In genomic region chr4:88309676-88310075, GRCm38 (mm10) we compare ENCODE assay signal across 8 mouse cellular contexts.
A peak's percentile ranks its signal among the peaks of the same experiment; 100 is the strongest.
DNase-seq lines count a peak whose midpoint lies in the region; ATAC-seq and TF ChIP-seq lines count a peak whose summit lies in the region.

No protein-coding gene starts in this region.

- no peak for TF ChIP-seq POLR2A in bone marrow, adult 2 months (IDR thresholded peaks at IDR 0.05; ENCODE audit: borderline replicate concordance, control insufficient read depth, low read depth, low read length)

- peak; percentile 63 for TF ChIP-seq CTCF in bone marrow, adult 2 months (IDR thresholded peaks at IDR 0.05; ENCODE audit: control insufficient read depth, insufficient read depth, low read length)

- WGBS in forebrain, embryonic 10.5 days: 49% methylated on average over 2 of the region's 2 CpGs
- 39% methylated on average over 2 of the region's 2 CpGs for WGBS in forebrain, embryonic 15.5 days
- 40% methylated on average over 2 of the region's 2 CpGs for WGBS in midbrain, embryonic 10.5 days
- 47% methylated on average over 2 of the region's 2 CpGs for WGBS in midbrain, embryonic 13.5 days
- WGBS in bone marrow, adult 2 months: 17% methylated on average over 2 of the region's 2 CpGs

- no peak overlapping the region for H3K27ac ChIP-seq in forebrain, embryonic 10.5 days
- no peak overlapping the region for H3K27ac ChIP-seq in forebrain, embryonic 15.5 days (replicated peaks)
- no peak overlapping the region for H3K27ac ChIP-seq in midbrain, embryonic 10.5 days (replicated peaks)
- no peak overlapping the region for H3K27ac ChIP-seq in midbrain, embryonic 13.5 days
- no peak overlapping the region for H3K27ac ChIP-seq in bone marrow, adult 2 months (ENCODE audit: control insufficient read depth, insufficient read depth, low read depth, low read length, poor library complexity)

- no peak overlapping the region for H3K4me2 ChIP-seq in forebrain, embryonic 15.5 days (replicated peaks)
- H3K4me2 ChIP-seq in midbrain, embryonic 13.5 days (replicated peaks): no peak overlapping the region

- H3K9me3 ChIP-seq in forebrain, embryonic 10.5 days: no peaks in the 10 kb centered on the region
- H3K9me3 ChIP-seq in forebrain, embryonic 15.5 days: no peaks in the 10 kb centered on the region
- no peaks in the 10 kb centered on the region for H3K9me3 ChIP-seq in midbrain, embryonic 10.5 days (replicated peaks)
- H3K9me3 ChIP-seq in midbrain, embryonic 13.5 days: no peaks in the 10 kb centered on the region

- peak; percentile 32 for DNase-seq in forebrain, embryonic 10.5 days (ENCODE audit: extremely low spot score, low spot score)
- DNase-seq in midbrain, embryonic 10.5 days (ENCODE audit: low spot score): peak; percentile 43
- DNase-seq in hindlimb bud, embryonic 11.5 days (ENCODE audit: extremely low spot score, low read depth, low spot score): peak; percentile 8
- peak; percentile 41 for DNase-seq in mesoderm, embryonic 11.5 days (ENCODE audit: low read depth, low spot score)
- no peak for DNase-seq in urinary bladder, postnatal 36 days (ENCODE audit: low spot score in 2 of 2)

- ATAC-seq in forebrain, embryonic 15.5 days (replicated peaks): no peak
- no peak for ATAC-seq in midbrain, embryonic 13.5 days

- H3K4me1 ChIP-seq in forebrain, embryonic 10.5 days: no peaks in the 10 kb centered on the region
- H3K4me1 ChIP-seq in forebrain, embryonic 15.5 days: no peaks in the 10 kb centered on the region
- H3K4me1 ChIP-seq in midbrain, embryonic 10.5 days: no peaks in the 10 kb centered on the region
- H3K4me1 ChIP-seq in midbrain, embryonic 13.5 days (replicated peaks): no peaks in the 10 kb centered on the region
- H3K4me1 ChIP-seq in bone marrow, adult 2 months (ENCODE audit: control insufficient read depth, insufficient read depth, low read length): no peaks in the 10 kb centered on the region

- H3K9ac ChIP-seq in forebrain, embryonic 15.5 days (replicated peaks): no peak overlapping the region
- no peak overlapping the region for H3K9ac ChIP-seq in midbrain, embryonic 13.5 days (replicated peaks)

- no peaks in the 10 kb centered on the region for H3K36me3 ChIP-seq in forebrain, embryonic 10.5 days (replicated peaks)
- no peaks in the 10 kb centered on the region for H3K36me3 ChIP-seq in forebrain, embryonic 15.5 days
- H3K36me3 ChIP-seq in midbrain, embryonic 10.5 days: no peaks in the 10 kb centered on the region
- H3K36me3 ChIP-seq in midbrain, embryonic 13.5 days: no peaks in the 10 kb centered on the region

- H3K27me3 ChIP-seq in forebrain, embryonic 10.5 days (ENCODE audit: poor library complexity, severe bottlenecking): no peaks in the 10 kb centered on the region
- H3K27me3 ChIP-seq in forebrain, embryonic 15.5 days: no peaks in the 10 kb centered on the region
- no peaks in the 10 kb centered on the region for H3K27me3 ChIP-seq in midbrain, embryonic 10.5 days (ENCODE audit: low read depth, poor library complexity, severe bottlenecking)
- H3K27me3 ChIP-seq in midbrain, embryonic 13.5 days: no peaks in the 10 kb centered on the region

- no peak overlapping the region for H3K4me3 ChIP-seq in forebrain, embryonic 10.5 days
- H3K4me3 ChIP-seq in forebrain, embryonic 15.5 days: no peak overlapping the region
- no peak overlapping the region for H3K4me3 ChIP-seq in midbrain, embryonic 10.5 days
- H3K4me3 ChIP-seq in midbrain, embryonic 13.5 days (replicated peaks): no peak overlapping the region
- H3K4me3 ChIP-seq in bone marrow, adult 2 months (replicated peaks; ENCODE audit: control insufficient read depth, low read depth, low read length): no peak overlapping the region

Comparison
In these comparisons a context has a peak if more than half of its experiments do, and no peak if none do; other contexts are left out.
1. DNase-seq: peak in forebrain, embryonic 10.5 days (single experiment), midbrain, embryonic 10.5 days (single experiment), hindlimb bud, embryonic 11.5 days (single experiment) and mesoderm, embryonic 11.5 days (single experiment); none in urinary bladder, postnatal 36 days (0 of 2).